Mouse (Mus musculus) neutrophil, adult 65 days (primary cell): ENCODE measurements around the gene Tbc1d21. TPM values are rescaled to one million over a fixed set of nuclear protein-coding genes. Genes with fewer than 3 reads are reported as not detected.

Experiments used
- total RNA-seq: library from RNA; stranded (reverse); gene quantifications from 2 replicates; pipeline ENCODE4 v1.2.4, GENCODE M21; 2023

Tbc1d21 gene
- total RNA-seq, result not detected in 2 replicates

GRCm38 (mm10) chr9:58370355-58370754 lies at the start of gene Tbc1d21:
Tbc1d21 (minus strand) TSS chr9:58370455.

GRCm38 (mm10) chr9:58312944-58313359 lies 57.3 kb downstream of the Tbc1d21 start, which contains the start of gene Loxl1:
Loxl1 (minus strand) TSS chr9:58313186.

Other genes starting within 250 kb of the Tbc1d21 start
- gene Islr, start 166.1 kb downstream of the Tbc1d21 start, total RNA-seq, result 0.38 TPM in 1 of 2 replicates, not detected in the other
- 0.16 TPM in 1 of 2 replicates, not detected in the other for gene Islr2, start 166.1 kb downstream of the Tbc1d21 start, total RNA-seq
- gene Pml, start 120.7 kb downstream of the Tbc1d21 start, total RNA-seq, result 18.9 and 27.7 TPM in 2 replicates
- gene Stoml1, start 117.3 kb downstream of the Tbc1d21 start, total RNA-seq, result 7.1 and 10.3 TPM in 2 replicates
- gene Loxl1, start 57.3 kb downstream of the Tbc1d21 start, total RNA-seq, result not detected in 2 replicates
- gene Insyn1, start 118.1 kb upstream of the Tbc1d21 start, total RNA-seq, result not detected in 2 replicates
- 0.57 and 0.92 TPM in 2 replicates for gene Cd276, start 185.0 kb upstream of the Tbc1d21 start, total RNA-seq
- 138 and 185 TPM in 2 replicates for gene Nptn, start 211.8 kb upstream of the Tbc1d21 start, total RNA-seq